In the genomic region with DNA sequence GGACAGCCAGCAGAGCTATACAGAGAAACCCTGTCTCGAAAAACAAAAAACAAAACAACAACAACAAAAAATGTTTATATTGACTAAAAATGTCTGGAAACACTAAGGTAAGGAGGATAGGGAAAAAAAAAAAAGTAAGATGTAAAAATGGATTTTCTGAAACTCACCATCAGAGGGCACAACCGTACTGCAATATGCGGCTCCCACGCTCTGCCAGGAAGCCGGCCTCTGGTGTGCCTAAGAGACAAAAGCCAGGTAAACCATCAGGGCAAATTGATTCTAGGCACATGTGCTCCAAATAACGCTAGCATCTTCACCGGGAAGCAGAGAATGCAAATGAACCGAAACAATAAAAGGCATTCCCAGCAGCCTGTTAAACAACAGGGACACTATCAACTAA, we compare ENCODE assay signal across 11 mouse cellular contexts. TPM values are rescaled to one million over a fixed set of nuclear protein-coding genes. Genes with fewer than 3 reads are reported as not detected.
A peak's percentile ranks its signal among the peaks of the same experiment; 100 is the strongest.
DNase-seq lines count a peak whose midpoint lies in the region; ATAC-seq and TF ChIP-seq lines count a peak whose summit lies in the region.
"Had no signal": no experiment of that assay in that cellular context is flagged by ENCODE, and none has a peak within 500 bp of the region (broad histone marks: within the 10 kb centered on the region; RNA-seq: fewer than 3 reads in every experiment).

No protein-coding gene starts in this region.

- 79% methylated on average over 8 of the region's 8 CpGs for WGBS in liver, postnatal 0 days (ENCODE audit: insufficient replicate concordance)
- WGBS in liver, embryonic 12.5 days (ENCODE audit: insufficient replicate concordance): 82% methylated on average over 8 of the region's 8 CpGs
- WGBS in stomach, postnatal 0 days: 83% methylated on average over 8 of the region's 8 CpGs

- H3K27ac ChIP-seq in liver, postnatal 0 days (ENCODE audit: low read depth): no peak overlapping the region
- no peak overlapping the region for H3K27ac ChIP-seq in liver, embryonic 12.5 days
- H3K27ac ChIP-seq in stomach, postnatal 0 days (replicated peaks): no peak overlapping the region
- H3K27ac ChIP-seq: hindbrain, embryonic 10.5 days; limb, embryonic 15.5 days had no signal

- H3K4me1 ChIP-seq in liver, postnatal 0 days (ENCODE audit: insufficient read depth): no peaks in the 10 kb centered on the region
- H3K4me1 ChIP-seq in liver, embryonic 12.5 days: no peaks in the 10 kb centered on the region; the same call in 1 of the 2 replicates
- no peaks in the 10 kb centered on the region for H3K4me1 ChIP-seq in stomach, postnatal 0 days (replicated peaks; ENCODE audit: control insufficient read depth, insufficient read depth)
- H3K4me1 ChIP-seq: hindbrain, embryonic 10.5 days had no signal

- no peak overlapping the region for H3K9ac ChIP-seq in liver, postnatal 0 days (replicated peaks)
- no peak overlapping the region for H3K9ac ChIP-seq in liver, embryonic 12.5 days
- no peak overlapping the region for H3K9ac ChIP-seq in stomach, postnatal 0 days (ENCODE audit: low read length)
- H3K9ac ChIP-seq: limb, embryonic 15.5 days had no signal

- no peak for DNase-seq in frontal cortex, postnatal 25 days (ENCODE audit: low spot score in 2 of 2)
- DNase-seq in liver, postnatal 0 days: no peak
- peak; percentile 61 for DNase-seq in cerebellum, adult 8-10 months
- no peak for DNase-seq in stomach, postnatal 0 days (ENCODE audit: low spot score)
- no peak for DNase-seq in frontal cortex, postnatal 14 days (ENCODE audit: low spot score in 2 of 2)

- peaks cover 10% of the 10 kb centered on the region; the same call in 1 of the 2 replicates for H3K36me3 ChIP-seq in liver, postnatal 0 days (replicated peaks; ENCODE audit: insufficient read depth, low read length)
- H3K36me3 ChIP-seq in liver, embryonic 12.5 days: peaks cover 12% of the 10 kb centered on the region
- no peaks in the 10 kb centered on the region; the same call in 1 of the 2 replicates for H3K36me3 ChIP-seq in stomach, postnatal 0 days (ENCODE audit: control insufficient read depth, insufficient read depth, low read length)

- H3K4me2 ChIP-seq in liver, postnatal 0 days (ENCODE audit: low read depth, low read length): no peak overlapping the region
- H3K4me2 ChIP-seq in liver, embryonic 12.5 days: no peak overlapping the region
- no peak overlapping the region for H3K4me2 ChIP-seq in stomach, postnatal 0 days (replicated peaks; ENCODE audit: low read depth)
- H3K4me2 ChIP-seq: limb, embryonic 15.5 days had no signal

- TF ChIP-seq EP300 in liver, postnatal 0 days (IDR thresholded peaks at IDR 0.05; ENCODE audit: low read depth): no peak
- no peak for TF ChIP-seq EP300 in stomach, postnatal 0 days (optimal IDR thresholded peaks at IDR 0.05)

- H3K27me3 ChIP-seq in liver, postnatal 0 days (ENCODE audit: insufficient read depth, low read length): no peaks in the 10 kb centered on the region
- no peaks in the 10 kb centered on the region for H3K27me3 ChIP-seq in liver, embryonic 12.5 days (replicated peaks)
- no peaks in the 10 kb centered on the region for H3K27me3 ChIP-seq in stomach, postnatal 0 days (ENCODE audit: control insufficient read depth, insufficient read depth, low read length)
- H3K27me3 ChIP-seq: limb, embryonic 15.5 days had no signal

- no peak overlapping the region for H3K4me3 ChIP-seq in liver, postnatal 0 days (ENCODE audit: low read depth, low read length)
- H3K4me3 ChIP-seq in liver, embryonic 12.5 days: no peak overlapping the region
- no peak overlapping the region for H3K4me3 ChIP-seq in stomach, postnatal 0 days (ENCODE audit: low read depth, low read length)
- H3K4me3 ChIP-seq: hindbrain, embryonic 10.5 days; limb, embryonic 15.5 days; myocyte had no signal

- peak; percentile 75 for ATAC-seq in frontal cortex, adult (ENCODE audit: low TSS enrichment)
- ATAC-seq in liver, postnatal 0 days: no peak
- ATAC-seq in liver, embryonic 12.5 days: no peak
- ATAC-seq in stomach, postnatal 0 days (ENCODE audit: low FRiP score, low TSS enrichment): no peak
- ATAC-seq in inflammation-experienced regulatory T-cells, adult 6 months: no peak

- TF ChIP-seq CTCF in liver, postnatal 0 days (IDR thresholded peaks at IDR 0.05; ENCODE audit: low read depth): 0 out of 2 replicates have a peak, but pooled peaks have one; percentile 18
- peak; percentile 50 for TF ChIP-seq CTCF in stomach, postnatal 0 days (IDR thresholded peaks at IDR 0.05; ENCODE audit: low read depth)

- peaks cover 9% of the 10 kb centered on the region; the same call in 1 of the 2 replicates for H3K9me3 ChIP-seq in liver, postnatal 0 days (ENCODE audit: low read length)
- no peaks in the 10 kb centered on the region; the same call in 1 of the 2 replicates for H3K9me3 ChIP-seq in liver, embryonic 12.5 days (replicated peaks)
- H3K9me3 ChIP-seq in stomach, postnatal 0 days (ENCODE audit: control insufficient read depth, low read length): peaks cover 6% of the 10 kb centered on the region; the same call in 1 of the 2 replicates
- H3K9me3 ChIP-seq: limb, embryonic 15.5 days had no signal

RNA-seq across cellular contexts. Expression of a gene that starts 49.3 kb away (rescaled TPM):
- 26.8 and 28.1 TPM in 2 replicates for polyA plus RNA-seq in liver, postnatal 0 days (2015; fragmentation: Nextera tagmentation; extraction: Ambion mirVana)
- 32.4 and 37.4 TPM in 2 replicates for polyA plus RNA-seq in liver, embryonic 12.5 days (2016; fragmentation: Nextera tagmentation; extraction: Ambion mirVana)
- 0.28 and 0.29 TPM in 2 replicates for polyA plus RNA-seq in stomach, postnatal 0 days (2015; fragmentation: Nextera tagmentation; extraction: Ambion mirVana)
- not detected for polyA plus RNA-seq in inflammation-experienced regulatory T-cells, adult 6 months (2017; shearing (Covaris generic))

Comparison
In these comparisons a context has a peak if more than half of its experiments do, and no peak if none do; other contexts are left out.
1. RNA of a gene that starts 49.3 kb away (polyA plus RNA-seq): 32.4 to 37.4 TPM in liver, embryonic 12.5 days and 26.8 to 28.1 TPM in liver, postnatal 0 days; 0.28 to 0.29 TPM in stomach, postnatal 0 days and not detected in inflammation-experienced regulatory T-cells, adult 6 months; every median in the first group is over 10 times any median in the second.